Mouse (Mus musculus): ENCODE measurements at regions not wholly inside any gene's neighbourhood (a gene's known extent, or its start where the extent isn't known, plus 50 kb on each side); places are given as distances from the start of the nearest gene placed in this dataset.
A peak's percentile ranks its signal among the peaks of the same experiment; 100 is the strongest.
"Not testable (repeated sequence)": the region's sequence is repeated elsewhere in the genome, so short reads cannot be mapped to it uniquely, and the experiment has no call there.

GRCm38 (mm10) chr6:16365450-16365849 is 532.8 kb downstream of the Tfec start:
- no peak overlapping the region for H3K4me2 ChIP-seq (replicated peaks)
- H3K4me3 ChIP-seq: no peak overlapping the region
- H3K9me3 ChIP-seq (replicated peaks): no peaks in the 10 kb centered on the region
- no peaks in the 10 kb centered on the region for H3K27me3 ChIP-seq
- H3K4me1 ChIP-seq: no peaks in the 10 kb centered on the region
- H3K27ac ChIP-seq: no peak overlapping the region
- no peak for ATAC-seq (ENCODE audit: low FRiP score)
- H3K36me3 ChIP-seq: no peaks in the 10 kb centered on the region
- WGBS: 84% methylated on average over 1 of the region's 1 CpGs
- H3K9ac ChIP-seq: no peak overlapping the region

GRCm38 (mm10) chr6:16362057-16362456 is 536.2 kb downstream of the Tfec start:
- Histone ChIP-seq H3K9me3 (replicated peaks) (no peaks in the 10 kb centered on the region), H3K36me3 (no peaks in the 10 kb centered on the region), H3K4me2 (replicated peaks) (no peak overlapping the region), H3K9ac (no peak overlapping the region), H3K4me1 (no peaks in the 10 kb centered on the region), H3K27ac (no peak overlapping the region), H3K27me3 (no peaks in the 10 kb centered on the region), H3K4me3 (no peak overlapping the region)
- 39% methylated on average over 4 of the region's 4 CpGs for WGBS
- ATAC-seq (ENCODE audit: low FRiP score): no peak

GRCm38 (mm10) chr6:16359881-16360711 is 538.1 kb downstream of the Tfec start:
- H3K9ac ChIP-seq; H3K4me2 ChIP-seq (replicated peaks); H3K9me3 ChIP-seq (replicated peaks); H3K27ac ChIP-seq; H3K36me3 ChIP-seq; H3K4me3 ChIP-seq; H3K4me1 ChIP-seq; H3K27me3 ChIP-seq: not testable (repeated sequence)
- ATAC-seq (ENCODE audit: low FRiP score): peak; percentile 88
- 44% methylated on average over 19 of the region's 25 CpGs for WGBS

GRCm38 (mm10) chr6:16359464-16359863 is 538.8 kb downstream of the Tfec start:
- Histone ChIP-seq H3K4me3 (peak overlapping the region; percentile 33), H3K9ac (no peak overlapping the region), H3K27ac (no peak overlapping the region), H3K9me3 (replicated peaks) (no peaks in the 10 kb centered on the region), H3K27me3 (no peaks in the 10 kb centered on the region), H3K4me1 (no peaks in the 10 kb centered on the region), H3K4me2 (replicated peaks) (peak overlapping the region; percentile 44), H3K36me3 (no peaks in the 10 kb centered on the region)
- ATAC-seq (ENCODE audit: low FRiP score): peak; percentile 68; the same call in 1 of the 2 replicates
- WGBS: 55% methylated on average over 7 of the region's 7 CpGs

- no peaks in the 10 kb centered on the region for H3K27me3 ChIP-seq
Observed at GRCm38 (mm10) chr6:16333638-16334037, 564.6 kb downstream of the Tfec start.

GRCm38 (mm10) chr6:16314305-16315010 is 583.8 kb downstream of the Tfec start:
- Histone ChIP-seq H3K9me3 (replicated peaks) (no peaks in the 10 kb centered on the region), H3K27me3 (no peaks in the 10 kb centered on the region), H3K4me2 (replicated peaks) (no peak overlapping the region), H3K4me1 (peaks cover 14% of the 10 kb centered on the region), H3K9ac (no peak overlapping the region), H3K27ac (no peak overlapping the region), H3K4me3 (no peak overlapping the region), H3K36me3 (no peaks in the 10 kb centered on the region)
- WGBS: 91% methylated on average over 15 of the region's 15 CpGs
- ATAC-seq (ENCODE audit: low FRiP score): no peak

More at GRCm38 (mm10) chr6:16333638-16334037, 564.6 kb downstream of the Tfec start:
- 0 out of 2 replicates have a peak overlapping the region, but pooled peaks have one; percentile 15 for H3K4me2 ChIP-seq (replicated peaks)
- no peaks in the 10 kb centered on the region for H3K36me3 ChIP-seq
- H3K9me3 ChIP-seq (replicated peaks): no peaks in the 10 kb centered on the region
- no peak overlapping the region for H3K9ac ChIP-seq
- 40% methylated on average over 8 of the region's 8 CpGs for WGBS
- H3K27ac ChIP-seq: no peak overlapping the region
- ATAC-seq (ENCODE audit: low FRiP score): no peak
- no peaks in the 10 kb centered on the region for H3K4me1 ChIP-seq
- H3K4me3 ChIP-seq: no peak overlapping the region

- H3K4me3 ChIP-seq: no peak overlapping the region
- H3K4me2 ChIP-seq (replicated peaks): no peak overlapping the region
- H3K36me3 ChIP-seq: no peaks in the 10 kb centered on the region
- no peak overlapping the region for H3K9ac ChIP-seq
- H3K9me3 ChIP-seq (replicated peaks): no peaks in the 10 kb centered on the region
- H3K27ac ChIP-seq: no peak overlapping the region
- WGBS: 20% methylated on average over 1 of the region's 1 CpGs
- H3K27me3 ChIP-seq: no peaks in the 10 kb centered on the region
- H3K4me1 ChIP-seq: peaks cover 10% of the 10 kb centered on the region
- ATAC-seq (ENCODE audit: low FRiP score): no peak
Observed at GRCm38 (mm10) chr6:16312915-16313314, 585.3 kb downstream of the Tfec start.

GRCm38 (mm10) chr6:16283328-16284072 is 563.0 kb downstream of the Mdfic start:
- H3K9ac ChIP-seq: no peak overlapping the region
- H3K36me3 ChIP-seq: no peaks in the 10 kb centered on the region
- H3K4me3 ChIP-seq: no peak overlapping the region
- WGBS: 47% methylated on average over 8 of the region's 8 CpGs
- no peaks in the 10 kb centered on the region for H3K4me1 ChIP-seq
- H3K27ac ChIP-seq: no peak overlapping the region
- H3K9me3 ChIP-seq (replicated peaks): no peaks in the 10 kb centered on the region
- H3K27me3 ChIP-seq: no peaks in the 10 kb centered on the region
- H3K4me2 ChIP-seq (replicated peaks): no peak overlapping the region
- no peak for ATAC-seq (ENCODE audit: low FRiP score)

GRCm38 (mm10) chr6:16281938-16282337 is 561.5 kb downstream of the Mdfic start:
- H3K4me1 ChIP-seq: no peaks in the 10 kb centered on the region
- WGBS: 94% methylated on average over 6 of the region's 6 CpGs
- no peaks in the 10 kb centered on the region for H3K36me3 ChIP-seq
- H3K4me3 ChIP-seq: no peak overlapping the region
- H3K9me3 ChIP-seq (replicated peaks): no peaks in the 10 kb centered on the region
- no peak overlapping the region for H3K9ac ChIP-seq
- no peaks in the 10 kb centered on the region for H3K27me3 ChIP-seq
- no peak overlapping the region for H3K4me2 ChIP-seq (replicated peaks)
- no peak overlapping the region for H3K27ac ChIP-seq
- ATAC-seq (ENCODE audit: low FRiP score): no peak
